Mouse (Mus musculus) myocyte (in vitro differentiated cells): ENCODE data around the gene Rnf215.

ENCODE experiments used
- CEBPB ChIP-seq: IDR thresholded peaks from 2 replicates; pipeline ENCODE4 v1.6.1; 2011; ENCODE audit warnings: mild to moderate bottlenecking, moderate library complexity; ENCODE audit not compliant: poor library complexity, insufficient read depth, severe bottlenecking
- E2F4 ChIP-seq: IDR thresholded peaks from one replicate; pipeline ENCODE4 v1.6.1; 2011; ENCODE audit warnings: mild to moderate bottlenecking, control low read depth, moderate library complexity; ENCODE audit not compliant: insufficient read depth
- MAX ChIP-seq: IDR thresholded peaks from one replicate; pipeline ENCODE4 v1.6.1; 2011; ENCODE audit warnings: low read depth, mild to moderate bottlenecking, control low read depth
- MYOD1 ChIP-seq, 3 experiments: IDR thresholded peaks; one replicate each; pipeline ENCODE4 v1.6.1; 2011; ENCODE audit warnings: control low read depth in 2 of 3, low read depth in 2 of 3, mild to moderate bottlenecking in 2 of 3, moderate library complexity in 1 of 3; ENCODE audit not compliant: insufficient read length in 2 of 3, control insufficient read depth in 1 of 3
- MYOG ChIP-seq, 3 experiments: IDR thresholded peaks; one replicate each; pipeline ENCODE4 v1.6.1; 2011; ENCODE audit warnings: control low read depth in 2 of 3, low read depth in 2 of 3, mild to moderate bottlenecking in 2 of 3; ENCODE audit not compliant: insufficient read length in 2 of 3, control insufficient read depth in 1 of 3, insufficient read depth in 1 of 3
- POLR2A ChIP-seq: IDR thresholded peaks from one replicate; pipeline ENCODE4 v1.6.1; 2011; ENCODE audit warnings: low read depth, mild to moderate bottlenecking, control low read depth, moderate library complexity; ENCODE audit not compliant: insufficient read length
- POLR2AphosphoS2 ChIP-seq: IDR thresholded peaks from one replicate; pipeline ENCODE4 v1.6.1; 2011; ENCODE audit warnings: low read depth, control low read depth; ENCODE audit not compliant: insufficient read length
- TCF12 ChIP-seq: IDR thresholded peaks from one replicate; pipeline ENCODE4 v1.6.1; 2011; ENCODE audit warnings: mild to moderate bottlenecking, control low read depth; ENCODE audit not compliant: poor library complexity, insufficient read depth, severe bottlenecking
- TCF3 ChIP-seq: IDR thresholded peaks from one replicate; pipeline ENCODE4 v1.6.1; 2011; ENCODE audit warnings: low read depth, control low read depth; ENCODE audit not compliant: insufficient read length
- USF1 ChIP-seq: IDR thresholded peaks from one replicate; pipeline ENCODE4 v1.6.1; 2011; ENCODE audit warnings: low read depth, mild to moderate bottlenecking, control low read depth, moderate library complexity

DNA sequence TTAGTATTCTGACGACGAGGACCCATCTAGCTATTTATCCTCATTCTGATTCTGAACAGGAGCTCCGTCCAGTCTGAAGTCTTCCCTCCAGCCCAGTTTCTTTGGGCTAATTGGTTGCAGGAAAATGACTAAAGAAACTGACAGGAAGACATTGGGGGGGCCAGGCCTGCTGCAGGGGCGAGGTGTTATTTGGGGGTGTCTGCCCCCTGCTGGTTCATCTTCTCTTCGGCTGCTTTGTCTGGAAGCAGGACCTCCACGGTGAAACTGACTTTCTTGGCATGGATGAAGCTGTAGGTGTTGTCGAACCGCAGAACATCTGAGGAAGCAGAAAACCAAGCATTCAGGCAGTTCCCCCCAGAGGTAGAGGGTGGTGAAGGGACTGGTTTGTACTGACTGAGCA is 36.9 kb upstream of the Rnf215 start:
- TF ChIP-seq POLR2A (no peak), USF1 (no peak), TCF12 (no peak), TCF3 (no peak), POLR2AphosphoS2 (no peak), MYOD1 (IDR thresholded peaks at IDR 0.05; ENCODE audit: control insufficient read depth in 1 of 3, insufficient read length in 2 of 3, low read depth in 2 of 3) (no peak), E2F4 (no peak), MYOG (IDR thresholded peaks at IDR 0.05; ENCODE audit: control insufficient read depth in 1 of 3, insufficient read depth in 1 of 3, insufficient read length in 2 of 3, low read depth in 2 of 3) (no peak), CEBPB (no peak), MAX (no peak)
